Mouse (Mus musculus) T-cell, adult 2 months (primary cell): ENCODE measurements around the gene Npr1.

Experiments
- DNase-seq: peaks from one replicate; pipeline ENCODE4 v3.0.0; 2022; ENCODE audit warnings: low spot score

The Npr1 gene

DNA sequence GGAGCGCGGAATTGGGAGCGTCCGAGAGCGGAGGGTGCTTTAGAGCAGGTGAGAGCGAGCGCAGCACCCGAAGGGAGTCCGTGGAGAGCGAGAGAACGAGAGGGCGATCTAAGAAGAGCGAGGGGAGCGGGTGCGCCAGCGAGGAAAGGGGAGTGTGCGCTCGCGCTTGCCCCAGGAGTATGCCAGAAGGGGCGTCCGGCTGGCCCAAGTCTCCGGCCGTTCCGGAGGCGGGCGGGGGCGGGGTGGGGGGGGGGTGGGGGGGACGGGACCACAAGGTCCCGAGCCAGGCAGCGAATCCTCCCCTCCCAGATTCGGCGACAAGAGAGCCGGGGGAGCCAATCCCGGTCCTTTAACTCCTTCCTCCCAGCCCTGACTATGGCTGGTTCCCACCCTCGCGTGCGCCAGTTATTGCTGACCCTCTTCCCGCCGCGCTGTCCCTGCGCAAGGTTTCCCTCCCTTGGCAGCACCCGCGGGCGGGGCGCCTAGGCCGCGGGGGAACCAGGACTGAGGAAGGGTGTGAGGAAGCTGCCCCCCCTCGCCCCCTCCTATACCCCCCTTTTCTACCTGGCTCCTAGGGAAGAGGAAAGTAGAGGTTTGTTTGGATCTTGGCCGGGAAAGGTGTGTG, at the start of gene Npr1:
Gene Npr1 (minus strand): TSS at position 181 of the 625 bp plus-strand sequence.
- DNase-seq: no peak

DNA sequence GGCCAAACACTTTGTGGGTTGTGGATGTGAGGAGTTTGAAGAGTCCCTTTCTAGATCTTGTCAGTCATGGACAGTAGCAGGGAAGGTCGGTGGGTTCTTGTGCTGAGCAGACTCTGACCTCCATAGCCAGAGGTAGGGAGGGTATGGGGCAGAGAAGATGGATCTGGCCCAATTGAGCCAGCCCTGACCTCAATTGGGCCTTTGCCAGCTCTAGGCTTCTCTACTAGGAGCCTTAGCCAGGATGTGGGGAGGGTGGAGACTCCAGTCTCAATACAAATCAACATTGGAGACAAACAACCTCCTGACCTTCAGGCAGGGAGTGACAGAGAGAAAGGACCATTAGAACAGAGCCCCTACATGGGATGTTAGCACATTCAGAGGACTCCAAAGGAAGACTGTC, 49.6 kb upstream of the Npr1 start:
- no peak for DNase-seq

DNA sequence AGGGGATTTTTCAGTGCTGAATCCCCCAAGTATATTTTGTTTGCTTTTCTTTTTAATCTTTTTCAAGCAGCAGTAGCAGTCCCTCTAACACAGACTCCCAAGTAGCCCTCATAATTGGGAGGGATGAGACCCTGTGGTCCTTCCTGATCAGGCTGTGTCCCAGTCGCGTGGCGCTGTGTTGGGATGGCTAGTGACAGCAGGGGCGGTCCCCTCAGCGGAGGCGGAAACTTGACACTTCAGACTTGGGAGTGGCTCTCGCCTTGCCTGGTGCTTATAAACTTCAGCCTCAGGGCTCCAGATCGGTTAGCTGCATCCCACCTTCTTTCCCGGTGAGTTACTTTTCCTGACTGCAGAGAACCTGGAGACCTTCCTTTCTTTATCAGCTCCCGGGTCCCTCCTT, 49.0 kb upstream of the Npr1 start:
- DNase-seq: peak; percentile 46

DNA sequence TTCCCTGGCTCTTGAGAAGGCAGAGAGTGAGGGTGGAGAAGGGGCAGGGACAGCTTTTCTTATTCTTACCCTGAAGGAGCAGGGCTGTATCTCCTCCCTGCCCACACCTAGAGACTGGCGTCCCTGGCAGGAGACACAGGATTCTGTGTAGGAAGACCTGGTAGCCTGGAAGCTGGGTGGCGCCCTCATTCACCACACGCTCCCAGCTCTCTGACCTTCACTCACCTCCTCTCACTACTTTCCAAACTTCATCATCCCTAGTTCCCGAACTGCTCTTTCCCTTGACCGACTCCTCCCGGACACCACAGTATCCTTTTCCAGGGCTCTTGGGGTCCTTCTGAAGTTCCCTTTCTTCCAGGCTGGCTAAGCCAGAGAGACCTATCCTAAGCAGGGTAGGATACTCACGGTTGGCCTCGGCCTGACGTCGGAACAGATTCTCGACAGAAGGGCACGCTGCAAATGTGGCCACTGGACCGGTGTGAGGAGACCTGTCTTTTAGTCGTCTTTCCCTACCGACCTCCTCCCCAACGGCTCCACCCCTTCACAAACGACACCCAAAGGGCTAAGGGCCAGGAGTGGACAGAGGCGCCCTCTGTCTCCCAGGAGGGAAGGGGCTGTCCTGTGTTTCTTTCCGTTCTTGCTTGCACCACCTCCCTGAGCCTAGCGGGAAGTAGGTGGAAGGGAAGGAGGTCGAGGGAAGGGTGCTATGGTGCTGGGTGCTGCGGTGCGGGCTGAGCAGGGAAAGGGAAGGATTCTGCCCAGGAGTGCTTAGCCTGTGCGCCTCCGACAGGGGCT, 48.3 kb upstream of the Npr1 start, which contains the start of the genes S100a1 and S100a13:
Gene S100a1 (minus strand): TSS at position 597 of the 795 bp plus-strand sequence.
Gene S100a13 (plus strand): TSS at position 640 of the 795 bp plus-strand sequence.
- DNase-seq: peak; percentile 4

DNA sequence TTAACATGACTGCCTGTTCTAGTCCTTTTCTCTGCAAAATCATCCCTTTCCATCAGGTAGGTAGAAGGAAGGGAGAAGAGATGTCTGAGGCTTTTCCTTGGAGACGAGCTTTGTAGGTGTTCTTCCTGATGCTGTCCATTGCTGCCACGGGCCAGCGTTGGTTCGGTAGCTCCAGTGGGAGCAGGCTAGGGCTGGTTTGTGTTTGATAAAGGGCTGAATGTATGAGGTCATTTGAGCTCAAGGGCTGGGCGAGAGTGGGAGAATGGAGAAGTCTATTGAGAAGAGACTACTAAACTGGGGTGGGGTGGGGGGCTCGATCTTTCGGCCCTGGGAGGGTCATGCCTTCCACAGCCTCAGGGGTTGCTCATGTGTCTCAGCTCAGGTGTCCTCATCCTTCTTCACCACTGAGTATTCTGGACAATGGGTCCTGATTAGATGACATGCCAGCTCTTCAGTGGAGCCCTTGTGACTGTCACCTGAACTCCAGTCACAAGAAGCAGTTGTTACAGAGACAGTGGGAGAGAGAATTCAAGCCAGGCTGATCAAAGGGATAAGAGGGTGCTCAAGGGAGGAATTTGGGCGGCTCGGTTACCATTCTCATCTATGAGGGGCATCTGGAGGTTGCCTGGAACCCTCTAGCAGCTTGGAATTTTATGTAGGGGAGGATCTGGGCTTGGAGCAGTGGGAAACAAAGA, 47.4 kb upstream of the Npr1 start:
- DNase-seq: no peak

DNA sequence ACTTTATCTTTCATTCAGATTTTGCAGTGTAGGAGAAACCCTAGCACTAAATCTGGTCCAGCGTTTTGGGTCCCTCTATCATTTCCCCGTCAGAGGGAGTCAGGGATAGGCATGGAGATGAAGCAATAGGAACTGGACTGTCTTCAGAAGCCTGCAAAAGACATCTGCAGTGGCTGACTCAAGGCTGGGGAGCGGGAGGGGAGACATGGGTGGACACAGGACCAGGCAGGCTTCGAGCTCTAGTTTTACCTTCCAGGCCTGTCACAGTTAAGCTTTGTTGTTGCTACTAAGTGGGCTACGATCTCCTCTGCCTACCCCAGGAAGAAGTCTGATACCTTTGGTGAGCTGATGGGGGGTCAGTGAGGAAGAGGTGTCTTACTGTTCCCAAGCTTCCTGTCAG, 46.6 kb upstream of the Npr1 start:
- DNase-seq: no peak

DNA sequence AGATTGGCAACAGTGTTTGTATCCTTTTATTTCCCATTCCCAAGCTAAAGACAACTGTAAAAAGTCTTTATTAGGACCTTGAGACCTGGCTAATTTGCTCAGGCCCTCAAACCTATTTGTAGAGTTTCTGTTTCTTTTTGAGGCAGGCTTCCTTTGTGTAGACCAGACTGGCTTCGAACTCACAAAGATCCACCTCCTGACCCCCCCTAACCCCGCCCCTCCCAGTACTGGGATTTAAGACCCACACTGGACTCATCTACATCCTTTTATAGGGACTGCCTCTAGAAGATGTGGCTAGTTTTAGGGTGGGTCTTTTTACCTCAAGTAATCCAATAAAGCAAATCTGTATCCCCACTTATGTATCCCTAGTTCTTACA, 44.1 kb upstream of the Npr1 start:
- no peak for DNase-seq

DNA sequence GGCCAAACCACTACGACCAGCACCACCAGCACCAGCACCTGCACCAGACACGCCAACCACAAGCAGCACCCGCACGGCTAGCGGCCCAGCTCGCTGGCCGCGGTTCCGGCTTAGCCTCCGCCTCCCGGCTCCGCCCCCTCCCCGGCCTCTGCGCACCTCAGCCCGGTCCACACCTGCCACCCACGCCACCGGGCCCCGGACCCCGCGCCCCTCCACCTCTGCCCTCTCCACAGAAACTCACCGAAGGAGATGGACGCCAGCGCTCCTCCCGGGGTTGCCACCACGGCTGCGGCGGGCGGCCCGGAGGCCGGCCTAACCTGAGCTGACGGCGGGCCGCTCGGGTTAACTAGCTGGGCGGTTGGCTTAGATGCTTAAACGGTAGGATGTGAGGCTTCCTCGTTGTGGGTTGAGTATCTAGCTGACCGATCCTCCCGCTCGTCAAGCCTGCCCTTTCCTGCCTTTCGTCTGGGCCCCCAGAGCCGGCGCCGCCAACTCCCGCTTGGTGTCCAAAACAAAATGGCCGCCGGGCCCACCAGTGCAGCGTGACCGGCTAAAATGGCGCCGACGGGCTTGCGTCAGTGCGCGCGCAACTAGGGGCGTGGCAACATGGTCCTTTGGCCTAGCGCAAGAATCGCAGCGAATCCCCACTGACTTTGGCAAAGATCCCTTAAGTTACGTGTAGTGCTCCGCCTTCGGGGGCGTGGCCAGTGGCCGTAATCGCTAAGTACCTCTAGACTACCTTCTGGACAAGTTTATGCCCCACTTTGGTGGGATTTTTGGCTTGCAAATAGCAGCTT, 43.5 kb upstream of the Npr1 start, which contains the start of gene Chtop:
Gene Chtop (minus strand): TSS at position 549 of the 797 bp plus-strand sequence.
- DNase-seq: peak; percentile 99

DNA sequence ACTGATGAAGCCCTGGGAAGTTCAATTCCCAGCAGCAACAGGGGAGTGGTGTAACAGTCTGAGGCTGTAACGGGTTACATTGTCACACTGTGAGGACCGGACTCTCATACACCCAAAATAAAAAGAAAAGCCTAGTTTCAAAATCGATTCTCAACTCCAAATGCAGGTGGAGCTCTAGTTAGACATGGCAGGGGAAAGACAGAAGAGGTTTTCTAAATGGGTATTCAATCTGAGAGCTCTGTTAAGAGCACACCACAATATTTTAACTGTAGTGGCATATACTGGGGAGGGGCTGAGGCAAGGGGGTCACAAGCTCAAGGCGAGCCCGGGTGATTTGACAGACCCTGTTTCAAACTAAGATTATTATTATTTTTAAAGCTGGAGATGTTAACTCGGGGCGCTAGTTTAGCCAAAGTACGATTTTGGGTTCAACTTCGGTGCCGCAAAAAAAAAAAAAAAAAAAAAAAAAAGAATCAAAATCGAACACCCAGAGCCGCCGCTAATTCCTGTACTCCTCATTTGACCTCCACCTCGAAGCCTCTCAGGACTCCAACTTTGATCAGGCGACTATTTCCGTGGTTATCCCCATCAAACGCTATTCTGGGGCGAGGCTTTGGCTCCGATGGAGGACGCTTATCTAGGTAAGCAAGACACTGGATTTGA, 42.8 kb upstream of the Npr1 start:
- DNase-seq: no peak

DNA sequence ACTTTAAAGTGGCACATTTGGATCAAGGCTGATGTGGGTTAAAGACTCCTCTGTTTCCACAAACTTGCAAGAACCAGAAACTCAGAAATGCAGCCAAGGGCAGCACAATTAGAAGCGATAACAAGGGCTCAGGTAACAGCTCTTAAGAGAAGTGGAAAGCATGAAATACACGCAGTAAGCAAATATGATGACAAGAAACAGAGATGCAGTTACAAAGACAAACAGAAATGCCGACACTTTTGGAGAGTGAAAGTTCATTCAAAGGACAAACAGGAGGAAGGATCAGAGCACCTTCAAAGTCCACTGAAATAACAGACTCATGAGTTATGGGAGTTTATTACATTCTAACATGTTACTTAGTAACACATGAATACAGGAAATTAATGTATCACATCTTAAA, 40.7 kb upstream of the Npr1 start:
- DNase-seq: no peak

DNA sequence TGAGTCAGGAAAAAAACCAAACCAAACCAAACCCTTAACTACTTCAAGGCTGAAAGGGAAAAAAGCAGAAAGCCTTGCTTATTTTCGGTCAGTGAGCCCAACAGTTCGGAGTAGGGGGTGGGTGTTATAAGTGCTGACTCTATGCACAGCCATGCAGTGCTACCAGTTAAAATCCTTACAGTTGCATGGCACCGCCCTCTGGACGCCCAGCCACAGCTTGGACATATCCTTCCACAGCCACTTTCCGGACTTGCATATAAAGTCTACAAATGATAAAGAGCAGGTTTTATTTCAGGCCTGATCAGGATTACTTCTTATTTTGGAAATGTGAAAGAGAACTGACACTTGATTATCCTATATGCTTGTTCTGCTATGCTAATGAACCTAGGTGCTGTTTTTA, 39.5 kb upstream of the Npr1 start:
- no peak for DNase-seq

DNA sequence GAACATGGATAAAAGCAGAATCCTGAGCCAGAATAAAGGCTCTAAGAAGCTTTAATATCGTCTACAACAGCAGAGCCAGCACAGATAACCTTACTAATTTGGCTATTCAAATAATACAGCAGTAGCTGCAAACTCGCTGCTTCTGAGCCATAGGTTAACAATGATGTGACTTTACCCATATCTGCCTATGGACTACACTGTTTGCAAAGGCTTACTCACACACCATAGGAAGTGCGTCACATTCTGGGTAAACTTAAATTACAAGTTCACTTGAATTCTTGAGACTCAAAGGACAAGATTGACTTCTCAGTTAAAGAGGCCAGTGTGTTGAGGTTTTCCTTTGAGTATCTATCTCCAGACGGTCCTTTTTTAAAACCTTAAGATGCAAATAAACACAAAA, 37.8 kb upstream of the Npr1 start:
- DNase-seq: no peak

DNA sequence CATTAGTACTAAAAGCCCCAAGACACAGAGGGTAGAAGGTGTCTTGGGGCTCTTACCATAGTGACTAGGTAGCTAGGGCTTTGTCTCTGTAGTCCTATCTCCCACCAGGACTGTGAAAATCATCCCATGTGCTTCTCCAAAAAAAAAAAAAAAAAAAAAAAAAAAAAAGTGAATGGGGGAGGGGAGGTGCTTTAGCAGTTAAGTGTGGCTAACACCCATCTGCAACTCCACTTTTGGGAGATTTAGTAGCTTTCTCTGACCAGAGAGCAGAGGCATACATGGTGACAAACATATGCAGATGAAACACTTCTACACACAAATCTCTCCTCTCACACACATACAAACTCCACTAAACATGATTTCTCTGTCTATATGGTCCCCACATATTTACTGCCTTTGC, 31.9 kb upstream of the Npr1 start:
- no peak for DNase-seq

DNA sequence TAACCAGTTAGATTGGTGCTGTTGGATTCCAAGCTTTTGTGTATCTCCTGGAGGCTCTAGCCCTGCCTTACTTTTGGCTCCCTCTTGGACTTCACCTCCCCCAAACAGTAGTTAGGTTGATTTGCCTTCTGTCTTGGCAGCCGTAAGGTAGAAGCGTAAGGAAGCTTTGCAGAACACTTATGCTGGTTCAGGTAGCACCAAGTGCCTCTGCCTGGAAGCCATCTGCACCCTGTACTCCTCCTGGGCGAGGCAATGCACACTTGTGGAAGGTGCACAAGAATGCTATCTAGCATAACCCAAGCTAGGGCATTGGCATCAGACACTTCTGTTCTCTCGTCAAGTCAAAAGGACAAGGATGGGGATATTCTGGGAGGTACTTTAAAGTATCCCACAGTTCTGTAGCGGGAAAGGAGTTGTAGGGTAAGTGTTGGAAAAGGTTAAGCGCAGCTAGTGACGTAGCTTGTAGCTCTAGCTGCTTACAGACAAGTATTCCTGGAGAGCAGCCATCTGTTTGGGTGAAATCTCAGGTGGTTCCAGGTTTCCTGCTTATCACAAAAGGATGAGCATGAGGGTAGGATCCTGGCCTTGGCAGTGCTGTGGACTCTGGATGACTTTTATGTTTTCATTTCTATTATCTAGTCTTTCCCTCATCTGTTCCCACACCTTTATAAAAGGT, 30.3 kb upstream of the Npr1 start:
- DNase-seq: no peak

DNA sequence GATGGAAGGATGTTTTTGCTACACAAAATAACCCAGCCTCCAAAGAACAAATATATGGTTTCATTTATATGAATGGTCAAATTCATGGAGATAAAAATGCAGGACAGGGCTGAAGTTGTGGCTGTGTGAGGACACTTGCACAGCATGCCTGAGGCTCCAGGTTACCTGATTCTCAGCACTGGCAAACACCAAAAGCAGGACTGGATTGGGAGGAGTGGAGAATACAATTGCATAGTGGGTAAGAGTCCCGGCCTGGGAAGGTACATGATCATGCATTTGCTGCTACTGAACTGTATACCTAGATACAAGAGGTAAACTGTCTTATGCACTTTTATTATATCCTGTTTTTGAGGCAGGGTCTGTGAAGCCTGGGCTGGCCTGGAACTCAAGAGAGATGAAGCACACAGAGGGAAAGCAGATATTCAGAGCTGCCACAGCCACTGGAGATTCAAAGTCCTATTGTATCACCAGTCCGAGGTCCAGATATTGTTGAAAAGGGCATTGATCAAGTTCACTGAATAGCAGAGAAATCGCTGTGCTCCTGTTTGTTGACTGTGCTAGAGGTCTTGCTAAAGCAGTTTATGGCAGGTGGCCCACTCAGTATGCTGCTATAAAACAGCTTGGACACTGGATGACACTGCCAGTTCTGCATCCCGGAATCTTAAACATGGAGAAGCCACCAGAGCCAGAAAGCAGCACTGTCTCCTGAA, 28.3 kb upstream of the Npr1 start:
- DNase-seq: no peak

DNA sequence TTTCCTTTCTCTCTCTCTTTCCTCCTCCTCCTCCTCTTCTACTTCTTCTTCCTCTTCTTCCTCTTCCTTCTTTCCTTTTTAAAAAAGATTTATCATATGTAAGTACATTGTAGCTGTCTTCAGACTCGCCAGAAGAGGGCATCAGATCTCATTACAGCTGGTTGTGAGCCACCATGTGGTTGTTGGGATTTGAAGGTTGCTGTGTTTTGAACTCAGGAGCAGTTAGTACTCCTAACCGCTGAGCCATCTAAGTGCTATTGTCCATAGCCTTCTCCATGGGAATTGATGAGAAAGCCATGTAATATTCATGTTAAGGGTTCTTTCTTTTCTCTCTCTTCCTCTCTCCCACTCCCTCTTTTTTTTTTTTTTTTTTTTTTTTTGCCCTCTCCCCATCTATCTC, 25.7 kb upstream of the Npr1 start:
- peak; percentile 70 for DNase-seq

DNA sequence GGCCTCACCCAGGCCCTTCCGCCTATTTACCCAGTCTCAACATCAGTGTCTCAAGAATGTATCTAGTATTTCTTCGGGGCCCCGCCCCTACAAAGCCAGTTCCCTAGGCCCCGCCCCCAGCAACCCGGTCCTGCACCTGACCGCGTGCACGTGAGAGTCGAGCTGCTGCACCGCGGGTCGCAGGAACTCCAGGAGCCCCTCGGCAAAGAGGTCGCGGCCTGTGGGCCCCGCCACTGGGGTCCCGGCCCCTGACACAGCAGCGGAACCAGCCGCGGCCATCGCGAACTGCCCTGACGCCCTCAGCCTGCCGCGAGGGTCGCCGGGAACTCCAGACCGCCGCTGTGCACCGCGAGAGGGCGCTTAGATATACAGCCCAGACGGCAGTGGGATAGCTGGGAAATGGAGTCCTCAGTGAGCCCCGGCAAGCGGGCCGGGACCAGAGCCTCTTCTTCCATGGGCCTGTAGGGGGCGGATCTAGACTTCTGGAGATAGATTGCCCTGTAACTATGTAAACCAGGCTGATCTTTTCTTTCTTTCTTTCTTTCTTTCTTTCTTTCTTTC, 25.1 kb upstream of the Npr1 start, which contains the start of gene Snapin:
Gene Snapin (minus strand): TSS at position 338 of the 561 bp plus-strand sequence.
- DNase-seq: peak; percentile 95

DNA sequence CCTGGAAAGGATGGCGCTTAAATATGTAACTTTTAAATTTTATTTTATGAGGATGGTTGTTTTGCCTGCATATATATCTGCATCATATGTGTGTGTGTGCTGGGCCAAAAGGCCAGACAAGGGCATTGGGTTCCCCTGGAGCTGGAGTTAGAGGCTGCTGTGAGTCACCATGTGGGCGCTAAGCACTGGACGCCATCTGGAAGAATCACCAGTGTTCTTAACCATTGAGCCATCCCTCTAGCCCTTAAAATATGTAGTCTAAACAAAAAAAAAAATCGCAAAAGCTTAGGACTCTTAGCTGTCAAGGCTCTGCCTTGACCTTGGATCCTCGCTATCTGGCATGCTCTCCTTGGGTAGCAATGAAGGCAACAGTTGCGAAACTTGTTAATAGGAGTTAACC, 22.9 kb upstream of the Npr1 start:
- no peak for DNase-seq

DNA sequence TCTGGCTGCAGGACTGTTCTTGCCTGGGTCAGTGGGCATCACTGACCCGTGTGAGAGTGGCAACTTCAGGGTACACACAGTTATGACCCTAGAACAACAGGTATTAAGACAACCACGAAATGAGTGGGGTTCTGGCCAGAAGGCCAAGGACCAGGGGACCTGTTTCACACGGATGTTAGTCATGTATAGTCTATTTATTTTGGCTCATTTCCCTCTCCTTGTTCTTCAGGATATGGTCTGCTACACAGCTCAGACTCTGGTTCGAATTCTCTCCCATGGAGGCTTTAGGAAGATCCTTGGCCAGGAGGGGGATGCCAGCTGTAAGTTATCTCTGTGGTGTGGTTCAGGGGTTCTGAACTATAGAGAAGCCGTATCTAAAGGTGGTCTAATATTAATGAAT, 21.3 kb upstream of the Npr1 start:
- DNase-seq: no peak
